Mouse (Mus musculus): ENCODE measurements at regions not wholly inside any gene's neighbourhood (a gene's known extent, or its start where the extent isn't known, plus 50 kb on each side); places are given as distances from the start of the nearest gene placed in this dataset.

- H3K4me3 ChIP-seq (replicated peaks; ENCODE audit: low read length) = no peak overlapping the region
- H3K27ac ChIP-seq = no peak overlapping the region
- H3K27me3 ChIP-seq (ENCODE audit: control insufficient read depth, insufficient read depth, low read length) = no peaks in the 10 kb centered on the region
- no peaks in the 10 kb centered on the region for H3K9me3 ChIP-seq (ENCODE audit: control insufficient read depth, low read length)
- no peaks in the 10 kb centered on the region for H3K36me3 ChIP-seq (replicated peaks; ENCODE audit: control insufficient read depth, insufficient read depth)
- H3K4me1 ChIP-seq (replicated peaks; ENCODE audit: control insufficient read depth, insufficient read depth, low read length) = no peaks in the 10 kb centered on the region
- ATAC-seq (ENCODE audit: low FRiP score) (no peak), DNase-seq (ENCODE audit: low spot score) (peak; percentile 16)
- H3K4me2 ChIP-seq (replicated peaks) = no peak overlapping the region
- no peak overlapping the region for H3K9ac ChIP-seq
Observed at GRCm38 (mm10) chr1:101272365-101272764, 1499.8 kb downstream of the Cntnap5b start.

DNA sequence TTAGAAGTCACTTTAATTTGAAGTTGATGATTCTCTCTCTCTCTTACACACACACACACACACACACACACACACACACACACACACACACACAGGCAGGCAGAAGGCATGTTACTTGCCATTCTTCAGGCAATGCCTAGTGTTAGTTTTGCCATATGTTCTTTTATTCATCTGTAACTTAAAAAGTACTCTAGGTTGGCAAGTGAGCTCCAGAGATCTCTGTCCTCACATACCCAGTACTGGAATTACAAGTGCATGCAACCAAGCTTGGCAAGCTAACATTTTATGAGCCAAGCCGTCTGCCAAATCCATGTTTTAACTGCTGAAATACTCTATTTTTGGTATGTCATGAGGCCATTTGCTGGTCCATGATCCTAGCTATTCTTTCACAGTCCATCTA is 1501.1 kb downstream of the Cntnap5b start:
- 92% methylated on average over 1 of the region's 1 CpGs for WGBS
- no peaks in the 10 kb centered on the region for H3K36me3 ChIP-seq (replicated peaks; ENCODE audit: control insufficient read depth, insufficient read depth)
- no peak overlapping the region for H3K27ac ChIP-seq
- H3K9ac ChIP-seq = no peak overlapping the region
- H3K27me3 ChIP-seq (ENCODE audit: control insufficient read depth, insufficient read depth, low read length) = no peaks in the 10 kb centered on the region
- H3K9me3 ChIP-seq (ENCODE audit: control insufficient read depth, low read length) = no peaks in the 10 kb centered on the region
- H3K4me1 ChIP-seq (replicated peaks; ENCODE audit: control insufficient read depth, insufficient read depth, low read length) = no peaks in the 10 kb centered on the region
- no peak for DNase-seq (ENCODE audit: low spot score)
- no peak for ATAC-seq (ENCODE audit: low FRiP score)
- H3K4me3 ChIP-seq (replicated peaks; ENCODE audit: low read length) = no peak overlapping the region
- H3K4me2 ChIP-seq (replicated peaks) = no peak overlapping the region

GRCm38 (mm10) chr1:101285416-101285815 is 1512.9 kb downstream of the Cntnap5b start:
- ATAC-seq (ENCODE audit: low FRiP score) (no peak), DNase-seq (ENCODE audit: low spot score) (no peak)
- no peak overlapping the region for H3K9ac ChIP-seq
- H3K27ac ChIP-seq = no peak overlapping the region
- no peaks in the 10 kb centered on the region for H3K4me1 ChIP-seq (replicated peaks; ENCODE audit: control insufficient read depth, insufficient read depth, low read length)
- H3K27me3 ChIP-seq (ENCODE audit: control insufficient read depth, insufficient read depth, low read length) = no peaks in the 10 kb centered on the region
- no peak overlapping the region for H3K4me2 ChIP-seq (replicated peaks)
- H3K36me3 ChIP-seq (replicated peaks; ENCODE audit: control insufficient read depth, insufficient read depth) = no peaks in the 10 kb centered on the region
- no peaks in the 10 kb centered on the region for H3K9me3 ChIP-seq (ENCODE audit: control insufficient read depth, low read length)
- no peak overlapping the region for H3K4me3 ChIP-seq (replicated peaks; ENCODE audit: low read length)

Data from hindbrain, embryonic 14.5 days (tissue).